Mouse (Mus musculus) splenic B cell, adult 2 months (primary cell): ENCODE measurements around the gene Trp53tg5.

ENCODE experiments used
- DNase-seq: peaks from one replicate; pipeline ENCODE4 v3.0.0-alpha.2; 2011; ENCODE audit warnings: low read depth, low spot score
- H3K27me3 ChIP-seq: 2 replicates; pipeline ENCODE4 v1.6.1; 2012; ENCODE audit warnings: mild to moderate bottlenecking, low read length, moderate library complexity, mixed read lengths; ENCODE audit not compliant: control insufficient read depth, poor library complexity, insufficient read depth, severe bottlenecking
- H3K36me3 ChIP-seq: 2 replicates; pipeline ENCODE4 v1.6.1; 2012; ENCODE audit warnings: mild to moderate bottlenecking, low read length, moderate library complexity, mixed read lengths; ENCODE audit not compliant: control insufficient read depth, poor library complexity, insufficient read depth, severe bottlenecking

Trp53tg5 gene

GRCm38 (mm10) chr2:164505619-164506347 lies 32.3 kb upstream of the Trp53tg5 start:
- H3K36me3 ChIP-seq: peaks cover 11% of the 10 kb centered on the region
- DNase-seq: no peak
- H3K27me3 ChIP-seq: no peaks in the 10 kb centered on the region

GRCm38 (mm10) chr2:164504919-164505318 lies 31.4 kb upstream of the Trp53tg5 start:
- no peak for DNase-seq
- H3K36me3 ChIP-seq: peaks cover 11% of the 10 kb centered on the region
- no peaks in the 10 kb centered on the region for H3K27me3 ChIP-seq

- H3K27me3 ChIP-seq: no peaks in the 10 kb centered on the region
- no peak for DNase-seq
- peaks cover 11% of the 10 kb centered on the region for H3K36me3 ChIP-seq
Observed at GRCm38 (mm10) chr2:164500511-164500910, 27.0 kb upstream of the Trp53tg5 start.

DNA sequence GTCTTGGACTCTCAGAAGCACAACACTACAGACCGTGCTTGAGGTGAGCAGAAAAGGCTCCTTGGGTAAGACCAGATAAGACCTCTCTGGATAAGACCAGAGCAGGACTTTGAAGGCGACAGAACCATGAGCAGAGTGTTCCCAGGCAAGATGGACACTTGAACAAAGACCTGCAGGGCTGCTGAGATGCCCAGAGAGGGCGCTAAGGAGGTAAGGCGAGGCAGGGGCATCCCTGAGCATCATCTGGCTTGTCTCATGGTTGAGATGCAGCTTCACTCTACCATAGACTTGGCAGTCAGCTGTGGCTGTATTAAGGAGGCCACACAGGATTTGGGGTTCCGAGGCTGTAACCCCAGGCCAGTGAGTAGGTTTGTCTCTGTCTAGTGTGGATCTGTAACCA lies 25.8 kb upstream of the Trp53tg5 start:
- no peak for DNase-seq
- Histone ChIP-seq H3K27me3 (no peaks in the 10 kb centered on the region), H3K36me3 (peaks cover 11% of the 10 kb centered on the region)

DNA sequence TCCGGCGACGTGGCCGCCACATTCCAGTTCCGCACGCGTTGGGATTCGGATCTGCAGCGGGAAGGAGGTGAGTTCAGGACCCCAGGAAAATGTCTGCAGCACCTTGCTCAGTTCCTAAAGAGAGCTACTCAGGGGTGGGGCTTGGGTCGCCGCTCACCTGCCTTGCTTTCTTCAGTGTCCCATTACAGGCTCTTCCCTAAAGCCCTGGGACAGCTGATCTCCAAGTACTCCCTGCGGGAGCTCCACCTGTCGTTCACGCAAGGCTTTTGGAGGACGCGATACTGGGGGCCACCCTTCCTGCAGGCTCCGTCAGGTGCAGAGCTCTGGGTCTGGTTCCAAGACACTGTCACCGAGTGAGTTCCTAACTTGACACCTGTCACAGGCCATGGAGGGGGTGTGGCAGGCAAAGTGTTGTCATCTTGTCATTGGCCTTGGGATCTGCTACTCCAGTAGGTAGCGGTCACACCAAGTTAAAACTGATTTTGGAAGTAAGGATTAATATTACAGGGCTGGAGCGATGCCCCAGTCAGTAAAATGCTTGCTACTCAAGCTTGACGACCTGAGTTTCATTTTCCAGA lies 24.3 kb upstream of the Trp53tg5 start:
- DNase-seq: peak; percentile 3
- no peaks in the 10 kb centered on the region for H3K27me3 ChIP-seq
- peaks cover 7% of the 10 kb centered on the region for H3K36me3 ChIP-seq

DNA sequence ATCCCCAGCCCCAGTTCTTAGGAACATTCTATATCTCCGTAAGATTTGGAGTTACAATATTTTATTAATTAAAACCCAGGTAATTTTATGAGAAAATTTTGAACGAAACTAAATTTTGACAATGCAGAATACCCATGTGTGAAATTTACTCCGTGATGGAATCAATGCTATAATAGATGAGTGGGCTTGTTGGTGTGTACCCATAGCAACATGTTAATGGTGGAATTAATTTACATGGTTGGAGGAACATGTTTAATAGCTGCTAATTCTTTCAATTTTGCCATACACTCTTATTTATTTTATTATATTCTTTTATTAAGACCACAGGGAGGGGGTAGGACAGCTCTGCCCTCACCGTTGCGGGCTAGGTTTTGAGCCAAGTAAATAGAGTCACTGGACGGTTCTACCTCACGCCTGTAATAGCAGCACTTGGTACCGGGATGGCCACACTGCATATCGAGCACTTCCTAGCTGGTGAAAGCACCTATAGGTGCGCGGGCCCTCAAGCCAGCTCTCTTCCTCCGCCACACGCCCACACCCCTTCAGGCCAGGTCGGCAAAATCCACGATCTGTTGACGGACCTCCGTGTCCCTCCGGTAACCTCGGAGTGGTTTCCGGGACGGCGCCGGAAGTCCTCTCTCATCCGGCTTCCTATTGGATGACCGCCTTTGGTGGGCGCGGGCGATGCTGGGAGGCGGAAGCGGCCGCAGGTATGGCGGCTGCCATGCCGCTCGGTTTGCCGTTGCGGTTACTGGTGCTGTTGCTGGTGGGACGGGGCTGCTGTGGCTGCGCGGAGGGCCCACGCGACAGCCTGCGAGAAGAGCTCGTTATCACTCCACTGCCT lies 23.5 kb upstream of the Trp53tg5 start, which contains the start of gene Pigt:
TSS of gene Pigt (plus strand) at position 674 of the 844 bp plus-strand sequence.
- peak; percentile 84 for DNase-seq
- Histone ChIP-seq H3K27me3 (no peaks in the 10 kb centered on the region), H3K36me3 (peaks cover 2% of the 10 kb centered on the region)

- Histone ChIP-seq H3K36me3 (peaks cover under 1% of the 10 kb centered on the region; the same call in 1 of the 2 replicates), H3K27me3 (no peaks in the 10 kb centered on the region)
- DNase-seq: no peak
Observed at GRCm38 (mm10) chr2:164496331-164496730, 22.8 kb upstream of the Trp53tg5 start.

- no peaks in the 10 kb centered on the region for H3K36me3 ChIP-seq
- H3K27me3 ChIP-seq: no peaks in the 10 kb centered on the region
- no peak for DNase-seq
Observed at GRCm38 (mm10) chr2:164494126-164494525, 20.6 kb upstream of the Trp53tg5 start.

GRCm38 (mm10) chr2:164487812-164488211 lies 14.3 kb upstream of the Trp53tg5 start:
- H3K36me3 ChIP-seq: no peaks in the 10 kb centered on the region
- no peaks in the 10 kb centered on the region for H3K27me3 ChIP-seq
- no peak for DNase-seq

DNA sequence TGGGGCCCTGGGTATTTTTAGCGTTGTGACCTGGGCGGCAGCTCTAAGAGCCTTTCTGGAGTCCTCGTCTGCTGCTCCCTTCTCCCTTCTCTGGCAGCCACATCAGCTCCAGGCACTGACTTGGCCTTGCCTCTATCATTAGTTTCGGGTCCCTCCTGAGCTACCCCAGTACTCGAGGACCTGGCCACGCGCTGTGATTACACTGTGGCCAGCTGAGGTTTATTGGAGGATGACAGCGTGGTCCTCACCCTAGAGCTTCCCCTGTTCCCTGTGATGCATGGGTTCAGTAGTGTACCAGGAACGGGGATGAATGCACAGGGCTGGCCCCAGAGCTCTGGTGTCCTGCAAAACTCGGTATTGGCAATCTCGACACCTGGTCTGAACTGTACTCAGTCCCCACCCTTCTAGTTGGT lies 13.6 kb upstream of the Trp53tg5 start:
- no peaks in the 10 kb centered on the region for H3K27me3 ChIP-seq
- no peak for DNase-seq
- H3K36me3 ChIP-seq: no peaks in the 10 kb centered on the region

DNA sequence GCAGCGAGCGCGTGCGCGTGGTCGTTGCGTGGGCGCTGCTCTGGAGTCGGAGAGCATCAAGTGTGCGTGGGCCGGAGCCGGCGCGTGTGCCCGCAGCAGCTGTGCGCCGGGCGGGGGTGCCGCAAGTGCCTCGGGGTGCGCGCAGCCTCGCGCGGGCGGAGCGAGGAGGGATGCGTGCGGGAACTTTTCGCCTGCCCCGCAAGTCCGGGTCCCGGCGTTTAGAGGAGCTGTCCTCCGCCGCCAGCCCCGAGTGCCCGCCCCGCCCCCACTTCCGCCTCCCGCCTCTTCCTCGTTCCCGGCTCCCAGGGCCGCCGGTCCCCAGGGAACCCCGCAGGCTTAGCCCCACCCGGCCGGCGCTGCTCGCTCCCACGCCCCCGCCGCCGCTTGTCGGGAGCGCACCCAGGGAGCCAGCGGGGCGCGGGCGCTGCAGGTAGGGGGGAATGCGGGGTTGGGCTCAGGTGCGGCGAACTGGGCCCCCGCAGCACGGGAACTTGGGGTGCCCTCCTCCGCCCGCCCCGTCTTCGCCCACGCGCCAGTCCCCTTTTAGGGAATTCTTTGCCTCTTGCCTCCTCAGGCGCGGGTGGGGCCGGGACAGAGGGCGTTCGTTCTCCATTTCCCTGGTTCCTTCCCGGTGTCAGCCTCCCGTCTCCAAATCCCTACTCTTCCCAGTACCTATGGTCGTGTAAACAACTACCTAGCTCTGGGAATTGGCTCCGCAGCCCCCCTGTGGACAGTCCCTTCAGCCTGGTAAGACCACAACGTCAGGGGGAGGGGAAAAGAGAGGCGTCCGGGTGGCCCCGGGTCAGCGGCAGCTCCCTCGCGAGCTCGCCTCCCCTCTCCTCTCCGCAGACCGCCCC lies 13.0 kb upstream of the Trp53tg5 start:
- H3K27me3 ChIP-seq: no peaks in the 10 kb centered on the region
- DNase-seq: peak; percentile 75
- H3K36me3 ChIP-seq: no peaks in the 10 kb centered on the region

GRCm38 (mm10) chr2:164485681-164486257 lies 12.2 kb upstream of the Trp53tg5 start, which contains the start of gene Dbndd2:
Dbndd2 (plus strand) TSS chr2:164486106.
- H3K36me3 ChIP-seq: no peaks in the 10 kb centered on the region
- DNase-seq: no peak

DNA sequence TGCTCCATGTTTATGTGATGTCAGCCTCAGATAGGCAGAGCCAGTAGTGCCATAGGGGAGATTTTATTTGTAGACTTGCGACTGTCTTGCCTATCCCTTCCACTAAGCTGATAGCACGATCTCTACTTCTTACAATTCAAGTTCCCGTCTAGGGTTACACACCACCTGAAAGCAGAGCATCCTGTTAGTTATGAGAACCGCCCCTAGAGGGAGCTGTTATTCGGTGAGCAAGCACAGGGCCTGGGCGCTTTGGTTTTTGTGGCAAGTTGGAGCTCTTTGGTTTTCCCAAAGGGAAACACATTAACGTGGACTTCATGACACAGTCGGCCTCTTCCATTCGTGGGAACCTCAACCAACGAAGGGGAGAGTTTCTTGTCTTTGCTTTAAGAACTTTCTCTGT lies 3.3 kb downstream of the Trp53tg5 start:
- Histone ChIP-seq H3K27me3 (no peaks in the 10 kb centered on the region), H3K36me3 (peaks cover 3% of the 10 kb centered on the region)
- peak; percentile 79 for DNase-seq

More at GRCm38 (mm10) chr2:164485681-164486257, 12.2 kb upstream of the Trp53tg5 start, which contains the start of gene Dbndd2:
- H3K27me3 ChIP-seq: no peaks in the 10 kb centered on the region

GRCm38 (mm10) chr2:164466787-164467186 lies 6.7 kb downstream of the Trp53tg5 start:
- no peak for DNase-seq
- no peaks in the 10 kb centered on the region for H3K27me3 ChIP-seq
- peaks cover 5% of the 10 kb centered on the region; the same call in 1 of the 2 replicates for H3K36me3 ChIP-seq
